Mouse (Mus musculus): ENCODE results near the gene Thbs3.

Thbs3 gene

DNA sequence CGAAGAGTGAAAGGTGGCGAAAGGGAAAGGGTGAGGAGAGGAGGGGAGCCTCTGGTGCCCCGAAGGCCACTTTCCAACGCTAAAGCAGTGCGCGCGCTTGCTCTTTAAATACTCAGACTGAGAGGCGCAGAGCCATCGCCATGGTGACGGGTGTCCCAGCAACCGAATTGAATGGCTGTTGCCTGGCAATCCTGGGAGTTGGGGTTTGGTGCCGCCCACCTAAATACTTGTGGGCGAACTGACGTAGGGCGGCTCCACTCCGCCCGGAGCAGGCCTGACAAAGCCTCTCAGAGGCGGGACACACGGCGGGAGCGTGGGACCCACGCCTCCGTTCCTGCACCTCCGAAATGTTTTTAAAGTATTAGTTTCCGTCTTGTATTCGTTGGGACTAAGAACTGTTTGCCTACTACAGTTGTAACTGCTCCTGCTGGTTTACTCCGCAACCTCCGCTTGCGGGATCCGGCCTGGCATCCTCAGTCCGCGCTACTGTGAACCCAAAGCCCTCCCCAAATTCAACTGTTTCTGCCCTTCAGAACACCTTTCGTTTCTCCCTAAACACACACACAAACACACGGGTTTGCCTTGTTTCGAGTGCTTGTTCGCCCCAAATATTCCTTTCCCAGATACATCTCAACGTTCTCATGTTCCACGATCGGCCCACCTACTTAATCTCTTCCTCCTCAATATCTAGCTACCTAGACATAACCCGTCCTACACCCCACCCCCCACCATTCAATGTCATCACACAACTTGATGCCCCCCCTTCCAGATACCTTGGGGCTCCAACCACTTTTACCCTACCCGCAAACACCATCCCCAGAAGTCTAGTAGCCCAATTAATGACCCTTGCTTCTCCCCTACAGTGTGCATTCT, 12.6 kb downstream of the Thbs3 start:
- no peak for DNase-seq (ENCODE audit: low read depth, low spot score)

DNA sequence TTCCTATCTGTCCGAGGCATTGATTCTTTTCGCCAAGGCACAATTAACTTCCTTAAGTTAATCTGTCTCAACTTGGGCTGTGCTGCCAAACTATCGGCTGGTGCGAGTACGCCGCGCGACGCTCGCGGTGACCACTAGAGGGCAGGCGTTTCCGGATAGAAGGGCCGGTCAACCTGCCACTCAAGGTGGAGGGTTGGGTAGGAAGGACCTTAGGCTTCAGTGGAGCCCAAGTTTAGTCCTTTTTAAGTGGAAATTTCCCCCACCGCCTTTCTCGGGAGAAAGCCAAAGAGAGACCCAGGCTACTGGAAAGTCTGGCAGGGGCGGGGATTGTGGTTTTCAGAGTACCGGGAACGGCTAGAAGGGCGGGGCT, 13.2 kb downstream of the Thbs3 start:
- peak; percentile 56 for DNase-seq (ENCODE audit: low read depth, low spot score)

DNA sequence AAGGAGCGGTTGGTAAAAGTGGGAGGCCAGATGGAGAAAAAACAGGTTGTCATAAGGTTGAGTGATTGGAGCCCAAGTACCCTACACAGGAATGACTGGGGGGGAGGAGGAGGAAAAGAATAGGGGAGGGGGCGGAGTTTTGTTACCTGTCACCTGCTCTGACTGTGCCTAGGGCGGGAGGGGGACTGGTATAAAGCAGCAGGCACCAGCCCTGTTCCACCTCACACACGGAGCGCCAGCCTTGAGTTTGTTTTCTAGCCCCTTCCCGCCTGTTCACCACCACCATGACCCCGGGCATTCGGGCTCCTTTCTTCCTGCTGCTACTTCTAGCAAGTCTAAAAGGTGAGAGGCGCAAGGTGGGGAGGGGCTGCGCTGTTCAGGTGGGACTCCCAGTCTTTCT, 13.9 kb downstream of the Thbs3 start, which contains the start of gene Muc1:
Gene Muc1 (plus strand): TSS at position 222 of the 400 bp plus-strand sequence.
- no peak for DNase-seq (ENCODE audit: low read depth, low spot score)

DNA sequence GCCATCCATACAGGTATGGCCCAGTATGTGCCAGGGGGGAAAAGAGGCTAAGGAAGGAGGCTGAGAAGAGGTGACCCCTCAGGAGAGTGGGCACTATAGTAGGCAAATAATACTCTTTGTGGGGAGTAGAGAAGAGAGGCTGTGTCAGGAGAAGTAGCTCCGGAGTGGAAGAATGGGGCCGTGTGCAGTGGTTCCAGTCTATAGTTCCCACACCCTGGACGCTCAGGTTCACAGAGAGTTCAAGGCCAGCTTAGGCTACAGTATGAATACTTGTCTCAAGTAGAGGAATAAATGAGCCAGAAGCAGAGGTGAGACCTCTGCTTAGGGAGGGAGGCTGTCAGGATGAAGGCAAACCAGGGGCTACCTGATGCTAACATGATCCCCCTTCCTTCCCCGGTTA, 14.3 kb downstream of the Thbs3 start:
- DNase-seq (ENCODE audit: low read depth, low spot score), result no peak

DNA sequence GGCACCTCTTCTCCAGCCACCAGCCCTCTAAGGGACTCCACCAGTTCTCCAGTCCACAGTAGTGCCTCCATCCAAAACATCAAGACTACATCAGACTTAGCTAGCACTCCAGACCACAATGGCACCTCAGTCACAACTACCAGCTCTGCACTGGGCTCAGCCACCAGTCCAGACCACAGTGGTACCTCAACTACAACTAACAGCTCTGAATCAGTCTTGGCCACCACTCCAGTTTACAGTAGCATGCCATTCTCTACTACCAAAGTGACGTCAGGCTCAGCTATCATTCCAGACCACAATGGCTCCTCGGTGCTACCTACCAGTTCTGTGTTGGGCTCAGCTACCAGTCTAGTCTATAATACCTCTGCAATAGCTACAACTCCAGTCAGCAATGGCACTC, 15.6 kb downstream of the Thbs3 start:
- no peak for DNase-seq (ENCODE audit: low read depth, low spot score)

DNA sequence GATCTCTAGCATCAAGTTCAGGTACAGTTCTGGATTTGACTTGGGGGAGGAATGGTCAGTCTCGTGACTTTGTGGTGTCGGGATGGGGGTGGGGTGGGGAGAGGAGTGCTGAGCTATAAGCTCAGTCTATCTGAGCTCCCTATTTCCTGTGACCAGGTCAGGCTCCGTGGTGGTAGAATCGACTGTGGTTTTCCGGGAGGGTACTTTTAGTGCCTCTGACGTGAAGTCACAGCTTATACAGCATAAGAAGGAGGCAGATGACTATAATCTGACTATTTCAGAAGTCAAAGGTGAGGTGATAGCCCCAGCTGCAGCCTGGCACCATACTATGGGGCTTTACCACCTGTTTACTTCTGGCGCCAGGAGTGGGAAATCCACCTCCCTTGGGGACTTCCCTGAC, 16.4 kb downstream of the Thbs3 start:
- DNase-seq (ENCODE audit: low read depth, low spot score), result no peak

DNA sequence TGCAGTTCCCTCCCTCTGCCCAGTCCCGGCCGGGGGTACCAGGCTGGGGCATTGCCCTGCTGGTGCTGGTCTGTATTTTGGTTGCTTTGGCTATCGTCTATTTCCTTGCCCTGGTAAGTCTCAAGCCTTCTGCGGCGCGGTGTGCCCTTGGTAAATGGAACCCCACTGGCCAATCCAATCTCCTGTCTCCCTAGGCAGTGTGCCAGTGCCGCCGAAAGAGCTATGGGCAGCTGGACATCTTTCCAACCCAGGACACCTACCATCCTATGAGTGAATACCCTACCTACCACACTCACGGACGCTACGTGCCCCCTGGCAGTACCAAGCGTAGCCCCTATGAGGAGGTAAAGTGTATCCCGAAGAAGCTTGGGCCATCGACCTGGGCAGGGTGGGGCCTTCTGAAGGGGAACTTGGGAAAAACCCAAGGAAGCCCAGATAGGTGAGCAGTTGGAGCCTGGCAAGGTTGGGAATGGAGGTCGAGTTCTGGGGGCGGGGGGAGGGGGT, 16.8 kb downstream of the Thbs3 start:
- DNase-seq (ENCODE audit: low read depth, low spot score), result no peak

DNA sequence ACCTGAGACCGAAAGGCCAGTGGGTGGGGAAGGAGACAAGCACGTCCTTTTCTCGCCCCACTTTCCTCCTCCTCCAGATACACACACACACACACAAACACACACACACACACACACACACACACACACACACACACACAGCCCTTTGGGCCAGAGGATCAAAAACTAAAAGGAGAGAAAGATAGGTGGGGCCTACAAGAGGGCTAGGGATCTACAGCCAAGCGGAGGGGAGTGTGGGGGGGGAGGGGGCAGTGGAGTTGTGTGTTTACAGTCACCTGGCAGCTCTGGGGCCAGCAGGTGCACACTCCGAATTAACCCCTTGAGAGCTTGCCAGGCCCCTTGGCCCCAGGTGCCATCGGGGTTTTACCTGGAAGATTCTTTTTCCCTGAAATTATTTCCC, 17.6 kb downstream of the Thbs3 start:
- no peak for DNase-seq (ENCODE audit: low read depth, low spot score)

DNA sequence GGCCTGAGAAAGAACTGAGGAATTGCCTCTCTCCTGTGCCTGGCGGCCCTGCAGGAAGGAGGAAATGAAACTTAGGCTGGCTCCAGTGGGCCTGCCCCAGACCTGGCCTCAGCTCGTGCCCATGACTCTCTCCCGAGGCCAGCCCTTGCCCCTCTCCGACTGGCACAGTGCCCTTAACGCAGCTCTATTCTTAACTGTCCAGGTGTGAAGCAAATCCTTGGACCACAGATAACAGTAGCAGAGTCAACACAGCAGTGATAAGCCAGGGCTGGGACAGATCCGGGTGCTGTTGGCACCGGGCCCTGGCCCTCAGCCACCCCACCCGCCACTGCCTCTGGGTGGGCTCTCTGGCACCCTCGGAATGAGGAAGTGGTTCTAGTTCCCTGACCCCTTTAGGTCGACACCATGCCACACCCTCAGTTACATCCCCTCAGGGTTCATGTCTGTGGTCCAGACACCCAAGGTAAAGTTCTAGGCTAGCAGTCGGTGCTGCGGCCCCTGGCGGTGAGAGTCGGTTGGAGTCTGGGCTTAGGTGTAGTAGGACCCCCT, 18.7 kb downstream of the Thbs3 start:
- no peak for DNase-seq (ENCODE audit: low read depth, low spot score)

DNA sequence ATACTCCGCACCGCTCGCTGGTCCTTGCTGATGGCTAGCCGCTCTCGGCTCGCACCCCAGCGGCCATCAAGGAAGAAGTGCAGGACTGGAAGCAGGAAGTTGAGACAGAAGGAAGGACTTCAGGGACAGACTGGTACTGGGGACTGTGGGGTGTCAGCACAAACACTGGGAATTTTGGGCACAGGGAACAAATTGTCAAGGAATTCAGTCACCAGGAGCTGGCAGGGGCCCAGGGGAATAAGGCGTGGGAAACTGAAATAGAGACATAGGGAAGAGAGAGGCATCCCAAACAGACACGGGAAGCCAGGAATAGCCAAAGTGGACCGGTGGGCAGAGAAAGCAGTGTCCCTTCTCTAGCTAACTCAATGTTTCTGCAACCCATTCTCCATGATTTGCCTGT, 21.5 kb downstream of the Thbs3 start:
- no peak for DNase-seq (ENCODE audit: low read depth, low spot score)

DNA sequence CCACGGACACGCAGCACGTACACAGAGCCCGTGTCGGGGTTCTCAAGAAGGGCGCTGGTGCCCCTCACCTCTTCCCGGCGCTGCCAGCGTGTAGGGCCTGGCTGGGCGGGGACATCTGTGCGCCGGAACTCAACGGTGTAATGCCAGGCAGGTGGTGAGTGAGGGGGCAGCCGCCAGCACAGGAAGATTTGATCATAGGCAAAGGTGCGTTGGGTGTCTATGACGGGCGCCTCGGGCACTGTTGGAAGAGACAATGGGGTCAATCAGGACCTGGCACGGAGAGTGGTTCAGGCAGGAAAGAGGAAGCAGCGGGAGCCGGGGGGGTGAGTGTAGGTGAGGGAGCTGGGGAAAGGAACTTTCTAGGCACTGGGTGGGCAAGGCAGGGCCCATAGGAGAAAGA, 22.7 kb downstream of the Thbs3 start:
- DNase-seq (ENCODE audit: low read depth, low spot score), result no peak

DNA sequence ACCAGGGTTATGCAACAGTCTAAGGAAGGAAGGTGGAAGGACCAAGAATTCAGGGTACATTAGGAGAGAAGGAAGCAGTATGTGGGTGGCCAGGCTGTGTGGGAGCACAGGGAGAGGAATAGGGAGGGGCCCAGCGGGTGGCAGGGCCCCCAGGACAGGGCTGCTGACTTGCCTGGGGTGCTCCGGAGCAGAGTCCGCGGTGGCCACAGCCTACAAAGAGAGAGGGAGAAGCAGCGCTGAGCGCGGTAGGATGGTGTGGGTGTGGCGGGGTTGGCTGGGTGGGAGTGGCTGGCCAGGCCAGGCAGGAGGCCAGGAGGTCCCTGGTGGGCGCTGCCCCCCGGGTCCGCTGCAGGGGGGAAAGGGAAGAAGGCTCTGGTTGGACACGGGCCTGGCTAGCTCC, 23.5 kb downstream of the Thbs3 start:
- no peak for DNase-seq (ENCODE audit: low read depth, low spot score)

DNA sequence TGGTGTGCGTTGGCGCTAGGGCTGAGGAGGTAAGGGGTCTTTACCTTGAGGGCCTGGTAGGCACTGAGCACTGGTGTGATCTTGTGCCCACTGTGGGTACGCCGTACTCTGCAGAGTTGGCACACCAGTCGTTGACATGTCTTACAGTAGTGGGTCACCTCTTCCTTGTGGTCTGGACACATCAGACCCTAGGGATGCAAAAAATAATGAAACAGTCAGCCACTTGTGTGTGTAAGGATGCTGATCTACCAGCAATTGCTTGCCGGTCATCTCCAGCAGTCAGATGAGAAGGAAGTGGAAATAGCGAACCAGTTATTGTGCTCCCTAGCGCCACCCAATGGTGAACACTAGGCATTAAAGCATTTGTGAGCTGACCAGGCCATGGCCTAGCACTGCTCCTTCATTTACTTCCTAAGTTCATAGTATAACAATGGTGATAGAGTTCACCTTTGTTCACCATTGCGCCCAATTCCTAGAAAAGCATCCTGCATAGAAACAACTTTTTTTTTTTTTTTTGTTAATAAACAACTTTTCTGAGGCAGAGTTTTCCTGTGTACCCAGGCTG, 27.4 kb downstream of the Thbs3 start:
- no peak for DNase-seq (ENCODE audit: low read depth, low spot score)

DNA sequence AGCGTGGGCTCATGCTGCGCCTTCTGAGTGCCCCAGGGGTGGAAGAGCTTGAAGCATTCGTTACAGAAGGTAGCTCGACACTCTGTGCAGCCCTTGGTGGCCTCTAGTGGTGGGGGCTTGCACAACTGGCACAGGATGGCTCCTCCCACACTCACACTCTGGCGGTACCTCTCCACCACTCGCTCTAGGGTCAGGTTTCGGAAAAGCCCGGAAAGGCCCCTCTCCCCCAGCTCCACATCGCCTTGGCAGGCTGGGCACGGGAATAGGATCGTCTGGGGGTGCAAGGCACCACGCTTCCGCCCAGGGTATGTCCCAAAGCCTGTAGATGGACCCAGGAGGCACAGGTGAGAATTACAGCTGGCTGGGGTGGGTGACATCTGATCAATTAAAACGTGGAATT, 28.6 kb downstream of the Thbs3 start:
- no peak for DNase-seq (ENCODE audit: low read depth, low spot score)

DNA sequence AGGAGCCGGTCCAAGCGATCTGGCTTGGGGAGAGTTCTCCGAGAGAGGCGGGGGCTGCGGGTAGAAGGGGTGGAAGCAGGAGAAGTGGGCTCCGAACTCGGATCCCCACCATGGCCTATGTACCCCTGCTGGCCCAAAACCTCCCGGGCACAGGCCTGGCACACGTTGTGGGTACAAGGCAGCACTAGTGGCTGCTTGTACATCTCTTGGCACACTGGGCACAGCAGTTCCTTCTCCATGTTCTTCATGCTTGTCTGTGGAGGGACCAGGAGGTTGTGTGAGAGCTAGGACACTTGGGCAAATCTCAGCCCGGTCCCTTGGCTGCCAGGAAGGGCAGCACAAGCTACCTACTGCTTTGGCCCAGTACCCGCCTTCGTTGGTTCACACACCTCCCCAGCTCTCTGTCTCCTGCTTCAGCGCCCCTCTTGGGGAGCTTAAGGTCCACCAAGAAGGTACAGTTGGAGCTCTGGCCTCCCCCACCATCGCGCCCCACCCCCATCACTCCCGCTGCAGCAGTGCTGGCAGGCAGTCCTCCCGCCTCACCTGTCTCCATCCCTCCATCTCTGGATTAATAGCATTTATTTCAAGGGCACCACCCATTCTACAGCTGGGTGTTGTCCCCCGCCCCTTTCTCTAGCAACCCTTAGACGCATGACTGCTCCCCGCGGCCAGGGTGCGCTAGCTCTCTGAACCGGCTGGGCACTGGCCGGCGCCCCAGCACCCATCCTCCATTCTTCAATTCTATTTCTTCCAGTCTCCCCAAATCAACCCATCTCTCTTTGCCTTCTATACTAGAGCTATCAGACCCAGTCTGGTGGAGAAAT, 29.4 kb downstream of the Thbs3 start:
- no peak for DNase-seq (ENCODE audit: low read depth, low spot score)

DNA sequence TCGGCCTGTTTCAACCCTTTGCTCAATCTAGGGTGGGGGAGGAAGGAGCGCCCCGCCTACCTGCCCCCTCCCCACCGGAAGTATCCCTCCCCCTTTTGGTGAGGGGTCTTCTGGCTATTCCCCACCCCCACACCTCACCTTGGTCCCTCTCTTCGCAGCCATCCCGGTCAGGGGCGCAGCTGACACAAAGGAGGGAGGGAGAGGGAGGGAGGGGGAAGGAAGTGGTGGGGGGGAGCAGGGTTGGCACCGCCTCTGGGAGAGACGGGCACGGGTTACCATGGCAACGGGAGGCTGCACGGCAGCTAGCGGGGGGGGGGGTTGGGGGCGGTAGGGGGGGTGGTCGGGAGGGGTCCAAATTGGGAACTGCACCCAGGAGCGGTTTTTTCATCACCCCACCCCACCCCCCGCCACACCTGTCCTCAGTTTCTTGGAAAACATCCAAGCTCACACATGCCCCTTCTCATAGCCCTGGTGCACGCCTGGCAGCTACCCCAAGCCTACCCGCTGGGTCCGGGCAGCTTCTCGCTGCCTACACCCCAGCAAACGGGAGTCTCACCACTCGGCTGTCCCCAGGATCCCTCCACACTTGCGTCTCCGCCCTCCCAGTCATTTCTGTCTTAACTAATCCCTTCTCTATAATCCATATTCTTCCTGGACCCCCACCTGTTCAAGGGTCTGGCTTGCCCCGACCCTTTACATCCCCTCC, 30.2 kb downstream of the Thbs3 start:
- DNase-seq (ENCODE audit: low read depth, low spot score), result no peak

DNA sequence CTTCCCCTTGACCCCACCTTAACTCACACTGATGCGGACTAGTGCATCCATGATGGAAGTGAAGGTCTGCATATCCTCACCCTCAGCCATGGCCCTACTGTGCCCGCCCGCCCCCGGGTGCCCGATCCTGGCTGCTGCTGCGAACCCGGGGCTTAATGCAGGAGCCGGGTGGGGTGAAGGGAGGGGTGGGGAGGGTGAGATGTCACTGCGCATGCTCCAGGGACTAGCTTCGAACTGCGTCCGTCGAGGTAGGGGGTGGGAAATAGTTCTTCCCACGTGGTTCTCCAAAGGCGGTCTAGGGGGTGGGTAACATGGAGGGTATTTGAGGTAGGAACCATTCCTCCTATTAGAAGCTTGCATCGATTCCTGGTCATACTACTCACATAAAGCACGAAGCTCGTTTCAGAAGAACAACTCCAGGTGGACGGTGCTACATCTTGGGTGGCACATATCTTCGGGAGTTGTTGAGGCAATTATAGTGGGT, 30.8 kb downstream of the Thbs3 start, which contains the start of gene Krtcap2:
Gene Krtcap2 (plus strand): TSS at position 279 of the 484 bp plus-strand sequence.
- no peak for DNase-seq (ENCODE audit: low read depth, low spot score)

DNA sequence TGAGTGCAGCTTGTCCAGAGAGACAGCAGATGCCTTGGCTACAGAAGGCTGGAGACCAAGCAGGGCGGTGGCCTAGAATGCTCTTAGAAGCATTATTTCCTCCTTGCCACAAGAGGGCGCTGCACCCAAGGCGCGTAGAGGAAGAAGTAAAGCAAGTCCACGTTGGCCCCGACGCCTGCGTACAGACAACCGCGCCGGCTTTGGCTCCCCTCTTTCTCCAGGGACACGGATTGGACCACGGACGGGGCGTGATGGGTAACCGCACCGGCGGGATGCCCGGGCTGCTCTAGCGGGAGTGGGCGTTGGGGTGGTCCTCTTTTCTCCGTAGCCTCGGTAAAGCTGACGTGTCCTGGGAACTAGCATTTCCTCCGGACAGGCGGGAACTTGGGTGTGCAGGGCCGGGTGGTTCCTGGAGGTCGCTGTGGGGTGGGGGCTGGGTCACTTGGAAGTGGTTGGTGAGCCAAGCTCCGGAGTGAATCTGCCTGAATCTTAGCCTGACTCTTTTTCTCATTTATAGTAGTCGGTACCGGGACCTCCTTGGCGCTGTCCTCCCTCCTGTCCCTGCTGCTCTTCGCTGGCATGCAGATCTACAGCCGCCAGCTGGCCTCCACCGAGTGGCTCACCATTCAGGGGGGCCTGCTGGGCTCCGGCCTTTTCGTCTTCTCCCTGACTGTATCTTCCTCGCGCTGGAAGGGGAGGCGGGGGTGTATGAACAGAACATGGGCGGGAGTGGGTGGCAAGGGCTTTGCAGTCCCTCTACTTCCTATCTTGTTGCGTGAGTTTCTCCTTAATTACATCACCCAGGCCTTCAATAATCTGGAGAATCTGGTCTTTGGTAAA, 31.5 kb downstream of the Thbs3 start, which contains the start of gene Trim46:
Gene Trim46 (minus strand): TSS at position 49 of the 840 bp plus-strand sequence.
- DNase-seq (ENCODE audit: low read depth, low spot score), result peak; percentile 77

DNA sequence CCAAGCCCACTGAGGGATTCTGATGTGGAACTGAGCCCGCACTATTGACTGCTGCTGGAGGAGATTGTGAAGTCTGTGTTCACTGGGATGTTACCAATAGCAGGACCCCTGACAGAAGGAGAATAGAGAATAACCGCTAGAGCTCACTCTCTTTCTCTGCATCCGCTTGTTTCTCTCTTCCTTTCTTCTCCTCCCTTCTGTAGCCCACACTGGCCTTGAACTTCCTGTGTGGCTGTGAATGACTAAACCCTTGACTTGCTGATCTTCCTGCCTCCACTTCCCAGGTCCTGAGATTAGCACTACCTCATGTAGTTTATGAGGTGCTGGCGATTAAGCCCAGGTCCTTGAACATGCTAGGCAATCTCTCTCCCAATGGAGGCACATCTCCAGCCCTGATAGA, 32.5 kb downstream of the Thbs3 start:
- DNase-seq (ENCODE audit: low read depth, low spot score), result no peak

DNA sequence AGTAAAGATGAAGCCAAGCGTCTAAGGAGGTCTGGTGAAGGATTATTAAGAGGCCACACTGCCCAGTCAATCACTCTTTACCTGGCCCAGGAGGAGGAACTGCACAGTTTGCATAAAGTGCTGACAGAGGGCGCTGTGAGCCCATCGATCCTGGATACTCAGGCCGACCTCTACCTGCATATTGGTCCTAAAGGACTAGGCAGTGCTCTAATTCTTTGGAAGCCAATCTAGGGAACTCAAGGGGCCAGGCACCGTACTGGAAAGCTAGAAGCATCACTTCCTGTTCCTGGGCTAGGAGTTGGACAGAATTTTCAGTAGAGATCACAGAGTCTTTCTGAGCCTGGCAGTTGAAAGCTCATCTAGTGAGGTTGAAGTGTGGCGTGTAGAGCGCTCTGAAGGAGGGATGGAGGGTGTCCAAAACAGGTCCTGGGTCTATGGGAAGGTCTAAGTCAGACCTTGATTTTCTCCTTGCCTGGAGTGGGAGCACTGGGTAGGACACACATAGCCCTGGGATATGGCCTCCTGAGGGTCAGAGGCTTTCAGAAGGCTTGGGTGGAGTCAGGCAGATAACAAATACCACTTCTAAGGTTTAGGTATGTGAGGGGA, 35.6 kb downstream of the Thbs3 start:
- no peak for DNase-seq (ENCODE audit: low read depth, low spot score)
